Mouse (Mus musculus) B cell, adult 62 days (primary cell): ENCODE data around the gene Vmn1r112. TPM values are rescaled to one million over a fixed set of nuclear protein-coding genes. Genes with fewer than 3 reads are reported as not detected.

ENCODE experiments used
- total RNA-seq: library from RNA; stranded (reverse); gene quantifications from 4 replicates; pipeline ENCODE4 v1.2.4, GENCODE M21; 2023

Vmn1r112 gene
- total RNA-seq: not detected in 4 replicates

GRCm38 (mm10) chr7:20770885-20771284 is at the start of gene Vmn1r112:
Vmn1r112 (plus strand) TSS chr7:20771185.

GRCm38 (mm10) chr7:20730524-20730923 is 40.5 kb upstream of the Vmn1r112 start, which contains the start of gene Gm10668:
Gm10668 (minus strand) TSS chr7:20730624.

GRCm38 (mm10) chr7:20786985-20787384 is 16.0 kb downstream of the Vmn1r112 start, which contains the start of gene Vmn1r113:
Vmn1r113 (plus strand) TSS chr7:20787285.

GRCm38 (mm10) chr7:20812086-20812485 is 41.1 kb downstream of the Vmn1r112 start, which contains the start of gene Vmn1r114:
Vmn1r114 (minus strand) TSS chr7:20812186.

Other genes starting within 250 kb of the Vmn1r112 start
- not detected in 4 replicates for gene Vmn1r104, start 237.3 kb upstream of the Vmn1r112 start, total RNA-seq
- gene Gm5726, start 225.4 kb upstream of the Vmn1r112 start, total RNA-seq: not detected in 4 replicates
- not detected in 4 replicates for gene Gm4141, start 194.9 kb upstream of the Vmn1r112 start, total RNA-seq
- gene Gm4513, start 172.2 kb upstream of the Vmn1r112 start, total RNA-seq: not detected in 4 replicates
- not detected in 4 replicates for gene Vmn1r107, start 102.3 kb upstream of the Vmn1r112 start, total RNA-seq
- not detected in 4 replicates for gene Vmn1r111, start 68.0 kb upstream of the Vmn1r112 start, total RNA-seq
- not detected in 4 replicates for gene Gm10668, start 40.6 kb upstream of the Vmn1r112 start, total RNA-seq
- gene Vmn1r113, start 16.1 kb downstream of the Vmn1r112 start, total RNA-seq: not detected in 4 replicates
- gene Vmn1r114, start 41.0 kb downstream of the Vmn1r112 start, total RNA-seq: not detected in 4 replicates
- not detected in 4 replicates for gene Vmn1r115, start 73.8 kb downstream of the Vmn1r112 start, total RNA-seq
- not detected in 4 replicates for gene Vmn1r116, start 101.1 kb downstream of the Vmn1r112 start, total RNA-seq
- gene Vmn1r117, start 112.9 kb downstream of the Vmn1r112 start, total RNA-seq: not detected in 4 replicates
- not detected in 4 replicates for gene Vmn1r118, start 141.2 kb downstream of the Vmn1r112 start, total RNA-seq
- gene Vmn1r119, start 241.3 kb downstream of the Vmn1r112 start, total RNA-seq: not detected in 4 replicates